Mouse (Mus musculus): ENCODE data around the gene Nkain4. TPM values are rescaled to one million over a fixed set of nuclear protein-coding genes. Genes with fewer than 3 reads are reported as not detected.
A peak's percentile ranks its signal among the peaks of the same experiment; 100 is the strongest.

Nkain4 gene
- polyA plus RNA-seq, 1 experiment from 2014 or later = 20.9 TPM

GRCm38 (mm10) chr2:180915886-180916433 is 38.5 kb downstream of the Nkain4 start:
- no peaks in the 10 kb centered on the region for H3K9me3 ChIP-seq (replicated peaks; ENCODE audit: control insufficient read depth, low read length)
- ATAC-seq (replicated peaks; ENCODE audit: insufficient number of reproducible peaks, low FRiP score, low TSS enrichment, low read depth) (no peak), DNase-seq (ENCODE audit: low spot score) (no peak)
- H3K4me2 ChIP-seq (ENCODE audit: low read depth, low read length) = no peak overlapping the region
- no peak overlapping the region for H3K27ac ChIP-seq (replicated peaks; ENCODE audit: low read depth, low read length)
- H3K4me1 ChIP-seq (ENCODE audit: control insufficient read depth, insufficient read depth, low read length) = no peaks in the 10 kb centered on the region
- peaks cover 13% of the 10 kb centered on the region for H3K36me3 ChIP-seq (replicated peaks; ENCODE audit: control insufficient read depth, insufficient read depth, low read depth, low read length)
- H3K9ac ChIP-seq (replicated peaks; ENCODE audit: low read length) = no peak overlapping the region
- no peaks in the 10 kb centered on the region for H3K27me3 ChIP-seq (ENCODE audit: control insufficient read depth, insufficient read depth, low read length)
- H3K4me3 ChIP-seq (ENCODE audit: low read depth, low read length) = no peak overlapping the region
- 80% methylated on average over 3 of the region's 3 CpGs for WGBS

GRCm38 (mm10) chr2:180910928-180911327 is 43.6 kb downstream of the Nkain4 start:
- H3K36me3 ChIP-seq (replicated peaks; ENCODE audit: control insufficient read depth, insufficient read depth, low read depth, low read length) = peaks cover 23% of the 10 kb centered on the region
- 96% methylated on average over 12 of the region's 12 CpGs for WGBS
- H3K27me3 ChIP-seq (ENCODE audit: control insufficient read depth, insufficient read depth, low read length) = no peaks in the 10 kb centered on the region
- H3K4me3 ChIP-seq (ENCODE audit: low read depth, low read length) = no peak overlapping the region
- no peak overlapping the region for H3K9ac ChIP-seq (replicated peaks; ENCODE audit: low read length)
- ATAC-seq (replicated peaks; ENCODE audit: insufficient number of reproducible peaks, low FRiP score, low TSS enrichment, low read depth) (no peak), DNase-seq (ENCODE audit: low spot score) (no peak)
- no peak overlapping the region for H3K4me2 ChIP-seq (ENCODE audit: low read depth, low read length)
- no peaks in the 10 kb centered on the region for H3K4me1 ChIP-seq (ENCODE audit: control insufficient read depth, insufficient read depth, low read length)
- no peak overlapping the region for H3K27ac ChIP-seq (replicated peaks; ENCODE audit: low read depth, low read length)
- no peaks in the 10 kb centered on the region for H3K9me3 ChIP-seq (replicated peaks; ENCODE audit: control insufficient read depth, low read length)

GRCm38 (mm10) chr2:180905556-180906221 is 48.8 kb downstream of the Nkain4 start:
- Histone ChIP-seq H3K9me3 (replicated peaks; ENCODE audit: control insufficient read depth, low read length) (no peaks in the 10 kb centered on the region), H3K4me1 (ENCODE audit: control insufficient read depth, insufficient read depth, low read length) (no peaks in the 10 kb centered on the region), H3K4me2 (ENCODE audit: low read depth, low read length) (no peak overlapping the region), H3K4me3 (ENCODE audit: low read depth, low read length) (no peak overlapping the region), H3K9ac (replicated peaks; ENCODE audit: low read length) (no peak overlapping the region; the same call in 1 of the 2 replicates), H3K36me3 (replicated peaks; ENCODE audit: control insufficient read depth, insufficient read depth, low read depth, low read length) (peaks cover 10% of the 10 kb centered on the region), H3K27me3 (ENCODE audit: control insufficient read depth, insufficient read depth, low read length) (no peaks in the 10 kb centered on the region), H3K27ac (replicated peaks; ENCODE audit: low read depth, low read length) (no peak overlapping the region)
- 68% methylated on average over 5 of the region's 5 CpGs for WGBS
- DNase-seq (ENCODE audit: low spot score) (no peak), ATAC-seq (replicated peaks; ENCODE audit: insufficient number of reproducible peaks, low FRiP score, low TSS enrichment, low read depth) (no peak; the same call in none of the 2 replicates)

- ATAC-seq (replicated peaks; ENCODE audit: insufficient number of reproducible peaks, low FRiP score, low TSS enrichment, low read depth) (no peak), DNase-seq (ENCODE audit: low spot score) (no peak)
- Histone ChIP-seq H3K4me1 (ENCODE audit: control insufficient read depth, insufficient read depth, low read length) (no peaks in the 10 kb centered on the region), H3K9ac (replicated peaks; ENCODE audit: low read length) (no peak overlapping the region), H3K36me3 (replicated peaks; ENCODE audit: control insufficient read depth, insufficient read depth, low read depth, low read length) (peaks cover 6% of the 10 kb centered on the region), H3K27ac (replicated peaks; ENCODE audit: low read depth, low read length) (no peak overlapping the region), H3K9me3 (replicated peaks; ENCODE audit: control insufficient read depth, low read length) (no peaks in the 10 kb centered on the region), H3K4me3 (ENCODE audit: low read depth, low read length) (no peak overlapping the region), H3K4me2 (ENCODE audit: low read depth, low read length) (no peak overlapping the region), H3K27me3 (ENCODE audit: control insufficient read depth, insufficient read depth, low read length) (no peaks in the 10 kb centered on the region)
- WGBS = 93% methylated on average over 18 of the region's 18 CpGs
These were observed 49.9 kb downstream of the Nkain4 start for GRCm38 (mm10) chr2:180904435-180905208.

- DNase-seq (ENCODE audit: low spot score) (peak; percentile 59), ATAC-seq (replicated peaks; ENCODE audit: insufficient number of reproducible peaks, low FRiP score, low TSS enrichment, low read depth) (no peak)
- Histone ChIP-seq H3K4me3 (ENCODE audit: low read depth, low read length) (no peak overlapping the region), H3K27ac (replicated peaks; ENCODE audit: low read depth, low read length) (no peak overlapping the region), H3K4me2 (ENCODE audit: low read depth, low read length) (no peak overlapping the region), H3K9me3 (replicated peaks; ENCODE audit: control insufficient read depth, low read length) (no peaks in the 10 kb centered on the region), H3K4me1 (ENCODE audit: control insufficient read depth, insufficient read depth, low read length) (no peaks in the 10 kb centered on the region), H3K36me3 (replicated peaks; ENCODE audit: control insufficient read depth, insufficient read depth, low read depth, low read length) (peaks cover 6% of the 10 kb centered on the region), H3K27me3 (ENCODE audit: control insufficient read depth, insufficient read depth, low read length) (no peaks in the 10 kb centered on the region), H3K9ac (replicated peaks; ENCODE audit: low read length) (no peak overlapping the region)
- 51% methylated on average over 2 of the region's 2 CpGs for WGBS
These were observed 52.4 kb downstream of the Nkain4 start for GRCm38 (mm10) chr2:180902086-180902485.

- Histone ChIP-seq H3K4me3 (ENCODE audit: low read depth, low read length) (no peak overlapping the region), H3K4me1 (ENCODE audit: control insufficient read depth, insufficient read depth, low read length) (peaks cover 7% of the 10 kb centered on the region), H3K9ac (replicated peaks; ENCODE audit: low read length) (no peak overlapping the region), H3K9me3 (replicated peaks; ENCODE audit: control insufficient read depth, low read length) (no peaks in the 10 kb centered on the region), H3K27me3 (ENCODE audit: control insufficient read depth, insufficient read depth, low read length) (peaks cover 23% of the 10 kb centered on the region), H3K4me2 (ENCODE audit: low read depth, low read length) (no peak overlapping the region), H3K36me3 (replicated peaks; ENCODE audit: control insufficient read depth, insufficient read depth, low read depth, low read length) (no peaks in the 10 kb centered on the region), H3K27ac (replicated peaks; ENCODE audit: low read depth, low read length) (no peak overlapping the region)
- DNase-seq (ENCODE audit: low spot score) = no peak
- WGBS = 75% methylated on average over 6 of the region's 6 CpGs
- no peak for ATAC-seq (replicated peaks; ENCODE audit: insufficient number of reproducible peaks, low FRiP score, low TSS enrichment, low read depth)
These were observed 56.6 kb downstream of the Nkain4 start for GRCm38 (mm10) chr2:180897857-180898256.

- H3K27ac ChIP-seq (replicated peaks; ENCODE audit: low read depth, low read length) = no peak overlapping the region
- H3K4me2 ChIP-seq (ENCODE audit: low read depth, low read length) = no peak overlapping the region
- H3K4me3 ChIP-seq (ENCODE audit: low read depth, low read length) = no peak overlapping the region
- H3K9me3 ChIP-seq (replicated peaks; ENCODE audit: control insufficient read depth, low read length) = no peaks in the 10 kb centered on the region
- ATAC-seq (replicated peaks; ENCODE audit: insufficient number of reproducible peaks, low FRiP score, low TSS enrichment, low read depth) (no peak), DNase-seq (ENCODE audit: low spot score) (no peak)
- WGBS = 76% methylated on average over 15 of the region's 15 CpGs
- no peak overlapping the region for H3K9ac ChIP-seq (replicated peaks; ENCODE audit: low read length)
- peaks cover 7% of the 10 kb centered on the region for H3K4me1 ChIP-seq (ENCODE audit: control insufficient read depth, insufficient read depth, low read length)
- peaks cover 28% of the 10 kb centered on the region for H3K27me3 ChIP-seq (ENCODE audit: control insufficient read depth, insufficient read depth, low read length)
- no peaks in the 10 kb centered on the region for H3K36me3 ChIP-seq (replicated peaks; ENCODE audit: control insufficient read depth, insufficient read depth, low read depth, low read length)
These were observed 57.5 kb downstream of the Nkain4 start for GRCm38 (mm10) chr2:180896819-180897625.
